Mouse (Mus musculus) T-cell, adult 66 days (primary cell): Measurements from ENCODE around the gene Gm9044. TPM values are rescaled to one million over a fixed set of nuclear protein-coding genes. Genes with fewer than 3 reads are reported as not detected.

Experiments
- total RNA-seq, 2 experiments: library from RNA; stranded (reverse); gene quantifications; 3 replicates in 1 of 2; 4 replicates in 1 of 2; pipeline ENCODE4 v1.2.4; 2023

The Gm9044 gene
- not detected for total RNA-seq

DNA sequence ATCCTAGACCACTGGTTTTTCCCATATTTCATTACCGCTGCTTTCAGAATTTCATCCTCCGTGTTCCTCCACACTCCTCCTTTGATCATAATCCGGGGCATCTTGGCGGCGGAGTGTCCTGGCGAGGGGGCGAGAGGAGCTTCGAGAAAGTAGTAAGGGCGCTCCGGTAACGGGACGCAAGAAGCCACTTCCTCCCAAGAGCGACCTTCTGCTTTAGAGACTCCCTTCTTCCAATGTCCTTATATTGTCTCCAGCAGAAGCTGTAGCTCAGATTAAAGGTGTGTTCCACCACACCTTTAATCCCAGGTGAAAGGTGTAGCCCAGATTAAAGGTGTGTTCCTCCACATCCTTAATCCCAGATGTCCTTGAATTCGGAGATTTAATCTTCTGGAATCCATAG is at the start of gene Gm9044:
TSS of gene Gm9044 (minus strand) at position 101 of the 400 bp plus-strand sequence.

GRCm38 (mm10) chr10:118354005-118354404 is 21.8 kb upstream of the Gm9044 start, which contains the start of gene Gm9049:
Gm9049 (minus strand) TSS chr10:118354105.

DNA sequence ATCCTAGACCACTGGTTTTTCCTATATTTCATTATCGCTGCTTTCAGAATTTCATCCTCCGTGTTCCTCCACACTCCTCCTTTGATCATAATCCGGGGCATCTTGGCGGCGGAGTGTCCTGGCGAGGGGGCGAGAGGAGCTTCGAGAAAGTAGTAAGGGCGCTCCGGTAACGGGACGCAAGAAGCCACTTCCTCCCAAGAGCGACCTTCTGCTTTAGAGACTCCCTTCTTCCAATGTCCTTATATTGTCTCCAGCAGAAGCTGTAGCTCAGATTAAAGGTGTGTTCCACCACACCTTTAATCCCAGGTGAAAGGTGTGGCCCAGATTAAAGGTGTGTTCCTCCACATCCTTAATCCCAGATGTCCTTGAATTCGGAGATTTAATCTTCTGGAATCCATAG is 16.4 kb upstream of the Gm9044 start, which contains the start of gene Gm9048:
TSS of gene Gm9048 (minus strand) at position 101 of the 400 bp plus-strand sequence.

GRCm38 (mm10) chr10:118343155-118343554 is 10.9 kb upstream of the Gm9044 start, which contains the start of gene Gm9046:
Gm9046 (minus strand) TSS chr10:118343255.

GRCm38 (mm10) chr10:118337731-118338130 is 5.5 kb upstream of the Gm9044 start, which contains the start of gene Gm9045:
Gm9045 (minus strand) TSS chr10:118337831.

DNA sequence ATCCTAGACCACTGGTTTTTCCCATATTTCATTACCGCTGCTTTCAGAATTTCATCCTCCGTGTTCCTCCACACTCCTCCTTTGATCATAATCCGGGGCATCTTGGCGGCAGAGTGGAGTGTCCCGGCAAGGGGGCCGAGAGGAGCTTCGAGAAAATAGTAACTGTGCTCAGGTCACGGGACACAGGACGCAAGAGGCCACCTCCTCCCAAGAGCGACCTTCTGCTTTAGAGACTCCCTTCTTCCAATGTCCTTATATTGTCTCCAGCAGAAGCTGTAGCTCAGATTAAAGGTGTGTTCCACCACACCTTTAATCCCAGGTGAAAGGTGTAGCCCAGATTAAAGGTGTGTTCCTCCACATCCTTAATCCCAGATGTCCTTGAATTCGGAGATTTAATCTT is 5.3 kb downstream of the Gm9044 start, which contains the start of gene Gm9040:
TSS of gene Gm9040 (minus strand) at position 101 of the 400 bp plus-strand sequence.

DNA sequence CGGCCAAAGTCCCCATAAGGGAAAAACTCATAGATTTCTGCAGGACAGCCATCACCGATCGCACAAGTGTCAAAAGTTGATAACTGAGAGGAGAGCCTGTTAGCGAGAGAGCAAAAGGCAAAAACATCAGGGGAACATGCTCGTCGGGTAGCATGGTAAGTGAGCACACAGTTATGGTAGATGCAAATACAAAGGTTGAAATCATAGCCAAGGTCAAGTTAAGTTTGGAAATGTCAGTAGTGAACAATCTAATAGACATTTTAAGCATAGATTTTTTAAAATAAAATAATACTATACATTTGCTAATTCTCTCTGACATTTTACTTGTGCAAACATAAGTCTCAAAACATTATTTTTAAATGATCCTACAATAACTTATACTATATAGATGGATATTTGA is 37.3 kb downstream of the Gm9044 start, which contains the start of gene Iltifb:
TSS of gene Iltifb (minus strand) at position 101 of the 400 bp plus-strand sequence.

Other genes with a start within 250 kb of the Gm9044 start
- gene Mdm1, start 190.6 kb downstream of the Gm9044 start, total RNA-seq = 1 to 10 TPM; 7.3 to 8.2 TPM
- not detected for gene Il22, start 127.5 kb downstream of the Gm9044 start, total RNA-seq
- gene Gm32717, start 91.6 kb downstream of the Gm9044 start, total RNA-seq = under 1 TPM; 0.50 to 0.55 TPM
- gene Gm32802, start 73.7 kb downstream of the Gm9044 start, total RNA-seq = under 1 TPM; 0.50 to 0.55 TPM
- gene Iltifb, start 37.4 kb downstream of the Gm9044 start, total RNA-seq = not detected
- not detected for gene Gm9040, start 5.4 kb downstream of the Gm9044 start, total RNA-seq
- gene Gm9045, start 5.4 kb upstream of the Gm9044 start, total RNA-seq = not detected
- not detected for gene Gm9046, start 10.8 kb upstream of the Gm9044 start, total RNA-seq
- gene Gm9048, start 16.3 kb upstream of the Gm9044 start, total RNA-seq = not detected
- not detected for gene Gm9049, start 21.7 kb upstream of the Gm9044 start, total RNA-seq
- gene Ifng, start 108.6 kb upstream of the Gm9044 start, total RNA-seq = 10 to 100 TPM; 16.3 to 17.1 TPM